In the genomic region with DNA sequence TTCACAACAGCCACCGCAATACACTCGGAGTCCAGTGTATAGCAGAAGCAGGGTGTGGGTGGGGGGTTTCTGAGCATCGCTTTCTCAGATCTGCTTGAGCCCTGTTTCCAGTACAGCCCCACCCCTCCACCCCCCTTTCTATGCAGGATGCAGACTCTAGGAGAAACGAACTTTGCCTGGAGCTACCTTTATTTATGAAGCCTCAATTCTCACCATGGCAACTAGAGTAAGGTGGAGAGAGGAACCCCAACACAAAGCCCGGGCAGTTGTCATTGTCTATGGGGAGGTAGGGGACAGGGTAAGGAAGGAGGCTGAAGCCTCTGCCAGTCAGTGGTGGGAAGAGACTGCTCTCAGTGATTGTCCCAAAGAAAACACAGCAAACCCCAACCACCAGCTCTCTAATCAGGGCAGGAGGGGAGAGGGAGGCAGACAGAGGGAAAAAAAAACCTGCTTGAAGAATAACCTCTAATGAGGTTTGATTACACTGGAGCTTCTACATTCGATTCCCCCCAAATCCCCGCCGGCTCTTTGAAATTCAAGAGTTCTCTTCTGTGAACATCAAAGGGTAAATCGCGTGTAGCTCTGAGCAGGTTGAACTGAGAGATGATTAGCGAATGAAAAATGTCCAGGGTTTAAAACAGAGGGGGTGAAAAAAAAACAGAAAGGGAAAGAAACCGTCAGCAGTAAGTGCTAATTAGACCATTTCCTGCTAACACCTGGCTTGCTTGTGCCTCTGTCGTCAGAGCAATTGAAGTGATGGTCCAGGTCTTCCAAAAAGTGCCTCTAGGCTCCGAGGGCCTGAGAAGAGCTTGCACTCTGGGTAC, we compare ENCODE assay signal across 11 mouse cellular contexts.
DNase-seq lines count a peak whose midpoint lies in the region; ATAC-seq and TF ChIP-seq lines count a peak whose summit lies in the region.
"Had no signal": no experiment of that assay in that cellular context is flagged by ENCODE, and none has a peak within 500 bp of the region (broad histone marks: within the 10 kb centered on the region; RNA-seq: fewer than 3 reads in every experiment).

No protein-coding gene starts in this region.

- TF ChIP-seq CTCF in spleen, adult 2 months (IDR thresholded peaks at IDR 0.05; ENCODE audit: extremely low read depth, insufficient read depth, insufficient read length, insufficient replicate concordance): no peak

- H3K9ac ChIP-seq in midbrain, embryonic 13.5 days (replicated peaks): no peak overlapping the region
- H3K9ac ChIP-seq: liver, embryonic 14.5 days had no signal

- peak in 1 of 2 experiments; percentile 18 for DNase-seq in spleen, adult 2 months (ENCODE audit: low read depth in 1 of 2, low spot score in 2 of 2)
- no peak for DNase-seq in spleen, postnatal 10 days (ENCODE audit: low spot score in 2 of 2)
- DNase-seq in hindbrain, embryonic 10.5 days (ENCODE audit: low spot score): no peak
- DNase-seq in Muller cell, postnatal 12 days (ENCODE audit: inconsistent ontology term): no peak
- no peak for DNase-seq in lung, postnatal 10 days
- DNase-seq in lung, adult 18-20 months: no peak
- DNase-seq in heart, postnatal 4 days: no peak
- DNase-seq: gastrocnemius, postnatal 36 days; kidney, postnatal 4 days had no signal

- no peak for TF ChIP-seq POLR2A in spleen, adult 2 months (IDR thresholded peaks at IDR 0.05; ENCODE audit: low read depth, low read length)

- peak; percentile 91 for ATAC-seq in midbrain, embryonic 13.5 days

- no peaks in the 10 kb centered on the region for H3K27me3 ChIP-seq in spleen, adult 2 months (ENCODE audit: control insufficient read depth, insufficient read depth, low read length)
- no peaks in the 10 kb centered on the region for H3K27me3 ChIP-seq in hindbrain, embryonic 10.5 days (ENCODE audit: insufficient read depth, poor library complexity, severe bottlenecking)
- H3K27me3 ChIP-seq in midbrain, embryonic 13.5 days: no peaks in the 10 kb centered on the region

- peaks cover 6% of the 10 kb centered on the region; the same call in 1 of the 2 replicates for H3K4me1 ChIP-seq in spleen, adult 2 months (ENCODE audit: control insufficient read depth, insufficient read depth, insufficient read length)
- peaks cover 14% of the 10 kb centered on the region for H3K4me1 ChIP-seq in hindbrain, embryonic 10.5 days (replicated peaks)
- H3K4me1 ChIP-seq in midbrain, embryonic 13.5 days (replicated peaks): peaks cover 21% of the 10 kb centered on the region

- H3K27ac ChIP-seq in spleen, adult 2 months (ENCODE audit: insufficient read depth, low read length): peak overlapping the region; percentile 4; the same call in 1 of the 2 replicates
- 0 out of 2 replicates have a peak overlapping the region, but pooled peaks have one; percentile 8 for H3K27ac ChIP-seq in hindbrain, embryonic 10.5 days
- peak overlapping the region; percentile 77 for H3K27ac ChIP-seq in midbrain, embryonic 13.5 days
- H3K27ac ChIP-seq: liver, embryonic 14.5 days had no signal

- no peaks in the 10 kb centered on the region for H3K9me3 ChIP-seq in hindbrain, embryonic 10.5 days
- no peaks in the 10 kb centered on the region for H3K9me3 ChIP-seq in midbrain, embryonic 13.5 days

- no peaks in the 10 kb centered on the region for H3K36me3 ChIP-seq in spleen, adult 2 months (ENCODE audit: control insufficient read depth, insufficient read depth, low read length)
- no peaks in the 10 kb centered on the region for H3K36me3 ChIP-seq in hindbrain, embryonic 10.5 days
- H3K36me3 ChIP-seq in midbrain, embryonic 13.5 days: no peaks in the 10 kb centered on the region

- WGBS in spleen, adult 2 months: 26% methylated on average over 14 of the region's 14 CpGs
- WGBS in hindbrain, embryonic 10.5 days: 46% methylated on average over 14 of the region's 14 CpGs
- WGBS in midbrain, embryonic 13.5 days: 31% methylated on average over 14 of the region's 14 CpGs

- H3K4me3 ChIP-seq in spleen, adult 2 months (ENCODE audit: extremely low read depth, insufficient read depth, insufficient read length): no peak overlapping the region
- H3K4me3 ChIP-seq in hindbrain, embryonic 10.5 days: no peak overlapping the region
- no peak overlapping the region for H3K4me3 ChIP-seq in midbrain, embryonic 13.5 days (replicated peaks)

- no peak overlapping the region for H3K4me2 ChIP-seq in midbrain, embryonic 13.5 days (replicated peaks)

Comparison
In these comparisons a context has a peak if more than half of its experiments do, and no peak if none do; other contexts are left out.
1. H3K27ac ChIP-seq: peak in every context shown above with its lines; median percentile 77 in midbrain, embryonic 13.5 days; 8 in hindbrain, embryonic 10.5 days; 4 in spleen, adult 2 months.